Mouse (Mus musculus): ENCODE measurements around the gene Rhox10. TPM values are rescaled to one million over a fixed set of nuclear protein-coding genes. Genes with fewer than 3 reads are reported as not detected.

The Rhox10 gene
- not detected for polyA plus RNA-seq (2014; fragmentation: Illumina TruSeq; extraction: RNeasy Lipid Tissue Mini Kit (QIAGEN cat#74804); ENCODE audit: low read depth, low replicate concordance)

GRCm38 (mm10) chrX:38066175-38066574 is at the start of gene Rhox10:
Gene Rhox10, plus strand, starts transcription at chrX:38066475.

GRCm38 (mm10) chrX:38018597-38018996 is 47.7 kb upstream of the Rhox10 start, which contains the start of gene Btg1-ps1:
Gene Btg1-ps1, minus strand, starts transcription at chrX:38018815.

GRCm38 (mm10) chrX:38043014-38043413 is 23.3 kb upstream of the Rhox10 start, which contains the start of gene Btg1-ps2:
Gene Btg1-ps2, minus strand, starts transcription at chrX:38043114.

GRCm38 (mm10) chrX:38085041-38085440 is 18.8 kb downstream of the Rhox10 start, which contains the start of gene Rhox11:
Gene Rhox11, minus strand, starts transcription at chrX:38085141.

GRCm38 (mm10) chrX:38110807-38111206 is 44.5 kb downstream of the Rhox10 start, which contains the start of gene Rhox12:
Gene Rhox12, minus strand, starts transcription at chrX:38110907.

GRCm38 (mm10) chrX:38120982-38121381 is 54.7 kb downstream of the Rhox10 start, which contains the start of gene Rhox13:
Gene Rhox13, plus strand, starts transcription at chrX:38121219.

Other genes with a start within 250 kb of the Rhox10 start
- gene Rhox6, start 239.6 kb upstream of the Rhox10 start, polyA plus RNA-seq (2014; fragmentation: Illumina TruSeq; extraction: RNeasy Lipid Tissue Mini Kit (QIAGEN cat#74804); ENCODE audit: low read depth, low replicate concordance), result not detected
- not detected for gene Rhox7a, start 234.8 kb upstream of the Rhox10 start, polyA plus RNA-seq (2014; fragmentation: Illumina TruSeq; extraction: RNeasy Lipid Tissue Mini Kit (QIAGEN cat#74804); ENCODE audit: low read depth, low replicate concordance)
- not detected for gene Rhox8, start 187.5 kb upstream of the Rhox10 start, polyA plus RNA-seq (2014; fragmentation: Illumina TruSeq; extraction: RNeasy Lipid Tissue Mini Kit (QIAGEN cat#74804); ENCODE audit: low read depth, low replicate concordance)
- gene Rhox7b, start 169.2 kb upstream of the Rhox10 start, polyA plus RNA-seq (2014; fragmentation: Illumina TruSeq; extraction: RNeasy Lipid Tissue Mini Kit (QIAGEN cat#74804); ENCODE audit: low read depth, low replicate concordance), result not detected
- not detected for gene Rhox9, start 164.7 kb upstream of the Rhox10 start, polyA plus RNA-seq (2014; fragmentation: Illumina TruSeq; extraction: RNeasy Lipid Tissue Mini Kit (QIAGEN cat#74804); ENCODE audit: low read depth, low replicate concordance)
- not detected for gene Btg1-ps1, start 47.7 kb upstream of the Rhox10 start, polyA plus RNA-seq (2014; fragmentation: Illumina TruSeq; extraction: RNeasy Lipid Tissue Mini Kit (QIAGEN cat#74804); ENCODE audit: low read depth, low replicate concordance)
- not detected for gene Btg1-ps2, start 23.4 kb upstream of the Rhox10 start, polyA plus RNA-seq (2014; fragmentation: Illumina TruSeq; extraction: RNeasy Lipid Tissue Mini Kit (QIAGEN cat#74804); ENCODE audit: low read depth, low replicate concordance)
- gene Rhox11, start 18.7 kb downstream of the Rhox10 start, polyA plus RNA-seq (2014; fragmentation: Illumina TruSeq; extraction: RNeasy Lipid Tissue Mini Kit (QIAGEN cat#74804); ENCODE audit: low read depth, low replicate concordance), result not detected
- gene Rhox12, start 44.4 kb downstream of the Rhox10 start, polyA plus RNA-seq (2014; fragmentation: Illumina TruSeq; extraction: RNeasy Lipid Tissue Mini Kit (QIAGEN cat#74804); ENCODE audit: low read depth, low replicate concordance), result not detected
- not detected for gene Rhox13, start 54.7 kb downstream of the Rhox10 start, polyA plus RNA-seq (2014; fragmentation: Illumina TruSeq; extraction: RNeasy Lipid Tissue Mini Kit (QIAGEN cat#74804); ENCODE audit: low read depth, low replicate concordance)
- 54.5 TPM for gene Zbtb33, start 123.3 kb downstream of the Rhox10 start, polyA plus RNA-seq (2014; fragmentation: Illumina TruSeq; extraction: RNeasy Lipid Tissue Mini Kit (QIAGEN cat#74804); ENCODE audit: low read depth, low replicate concordance)
- 0.24 TPM for gene Tmem255a, start 186.0 kb downstream of the Rhox10 start, polyA plus RNA-seq (2014; fragmentation: Illumina TruSeq; extraction: RNeasy Lipid Tissue Mini Kit (QIAGEN cat#74804); ENCODE audit: low read depth, low replicate concordance)
- not detected for gene Atp1b4, start 249.7 kb downstream of the Rhox10 start, polyA plus RNA-seq (2014; fragmentation: Illumina TruSeq; extraction: RNeasy Lipid Tissue Mini Kit (QIAGEN cat#74804); ENCODE audit: low read depth, low replicate concordance)

All from kidney, adult 10 weeks (tissue).